Mouse (Mus musculus) limb, embryonic 12.5 days (tissue): ENCODE data around the gene Atp8a2. TPM values are rescaled to one million over a fixed set of nuclear protein-coding genes. Genes with fewer than 3 reads are reported as not detected.

Experiments used
- ATAC-seq: fragments of 200-750 bp; cut with Nextera tagmentation; 2 replicates; pipeline ENCODE4 v1.8.0; 2017; ENCODE audit warnings: low read depth, moderate TSS enrichment; ENCODE audit not compliant: insufficient number of reproducible peaks, insufficient read depth, low FRiP score, low TSS enrichment
- H3K27ac ChIP-seq: fragments of 300-500 bp; sonication (generic); 2 replicates; pipeline ENCODE4 v1.5.1; 2016; ENCODE audit warnings: mild to moderate bottlenecking, moderate library complexity
- H3K27me3 ChIP-seq: fragments of 300-500 bp; sonication (generic); 2 replicates; pipeline ENCODE4 v1.6.1; 2016; ENCODE audit warnings: mild to moderate bottlenecking, moderate library complexity
- H3K36me3 ChIP-seq: fragments of 300-500 bp; sonication (generic); 2 replicates; pipeline ENCODE4 v1.6.1; 2016; ENCODE audit warnings: mild to moderate bottlenecking, moderate library complexity
- H3K4me1 ChIP-seq: fragments of 300-500 bp; sonication (generic); replicated peaks from 2 replicates; pipeline ENCODE4 v1.6.1; 2016
- H3K4me2 ChIP-seq: fragments of 300-500 bp; sonication (generic); 2 replicates; pipeline ENCODE4 v1.6.1; 2016; ENCODE audit warnings: mild to moderate bottlenecking, moderate library complexity
- H3K4me3 ChIP-seq: fragments of 300-500 bp; sonication (generic); replicated peaks from 2 replicates; pipeline ENCODE4 v1.5.1; 2016; ENCODE audit warnings: mild to moderate bottlenecking
- H3K9ac ChIP-seq: fragments of 300-500 bp; sonication (generic); replicated peaks from 2 replicates; pipeline ENCODE4 v1.6.1; 2016; ENCODE audit warnings: mild to moderate bottlenecking, moderate library complexity
- H3K9me3 ChIP-seq: fragments of 300-500 bp; sonication (generic); 2 replicates; pipeline ENCODE4 v1.6.1; 2016; ENCODE audit warnings: mild to moderate bottlenecking, moderate library complexity
- WGBS: fragments of 180-500 bp; shearing (Covaris S2); methylation state at CpG from one replicate; pipeline ENCODE4 v1.1.7; 2016; 5-methylcytosine and 5-hydroxymethylcytosine counted together
- microRNA counts: library from miRNA; unstranded; fragments of <30 nt; microRNA quantifications from one replicate; lab custom pipeline; 2017
- microRNA-seq: library from miRNA; unstranded; fragments of <30 nt; microRNA quantifications from one replicate; pipeline ENCODE4, GENCODE M21; 2017
- polyA plus RNA-seq: library from polyadenylated mRNA; unstranded; fragments of >200 nt; fragmentation: Nextera tagmentation; extraction: Ambion mirVana; gene quantifications from 2 replicates; pipeline ENCODE4 v1.2.1, GENCODE M21; 2016

The Atp8a2 gene
- polyA plus RNA-seq, 1 experiment from 2014 or later: 6.7 TPM

DNA sequence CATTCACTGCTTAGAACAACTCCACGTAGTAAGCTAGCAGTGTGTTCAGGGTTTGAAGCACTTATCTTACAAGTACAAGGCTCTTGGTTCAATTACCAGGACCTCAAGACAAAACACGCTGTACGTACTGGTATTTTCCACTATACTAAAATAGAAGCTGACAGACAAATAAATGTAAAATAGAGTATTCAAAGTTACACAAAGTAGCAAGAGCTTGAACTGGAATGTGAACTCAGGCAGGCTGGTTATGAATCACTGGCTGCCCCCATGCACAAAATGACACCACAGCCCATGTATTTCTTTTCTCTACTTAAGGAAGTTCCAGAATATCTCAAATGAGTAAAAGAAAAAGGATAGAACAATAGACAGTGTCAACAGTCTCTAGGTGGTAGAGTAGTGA is 602.0 kb downstream of the Atp8a2 start:
- Histone ChIP-seq H3K4me3 (no peak overlapping the region), H3K4me2 (no peak overlapping the region), H3K4me1 (peaks cover 9% of the 10 kb centered on the region), H3K27me3 (no peaks in the 10 kb centered on the region), H3K9ac (no peak overlapping the region), H3K36me3 (peaks cover 29% of the 10 kb centered on the region; the same call in 1 of the 2 replicates), H3K9me3 (no peaks in the 10 kb centered on the region), H3K27ac (no peak overlapping the region)
- ATAC-seq: no peak
- WGBS: 94% methylated on average over 3 of the region's 3 CpGs

DNA sequence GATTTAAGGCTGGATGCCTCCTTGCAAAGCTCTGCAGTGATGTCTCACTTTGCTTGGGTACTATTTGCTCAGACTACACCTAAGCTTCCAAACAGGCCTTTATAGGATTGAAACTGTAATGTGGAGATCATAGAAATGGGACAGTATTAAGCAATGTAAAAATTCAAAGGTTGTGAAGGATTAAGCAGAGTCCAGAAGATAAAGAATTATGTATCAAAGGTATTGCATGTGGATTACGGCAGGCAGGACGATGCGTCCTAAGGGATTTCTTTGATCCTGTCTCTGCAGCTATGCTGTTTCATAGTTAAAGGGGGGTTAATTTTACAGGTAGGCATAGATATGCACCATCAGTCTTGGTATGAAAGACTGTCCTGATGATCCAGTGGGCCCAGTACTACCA is 604.4 kb downstream of the Atp8a2 start:
- H3K27ac ChIP-seq: no peak overlapping the region
- H3K27me3 ChIP-seq: no peaks in the 10 kb centered on the region
- H3K4me2 ChIP-seq: no peak overlapping the region
- 95% methylated on average over 3 of the region's 3 CpGs for WGBS
- H3K9me3 ChIP-seq: no peaks in the 10 kb centered on the region
- H3K9ac ChIP-seq: no peak overlapping the region
- no peak for ATAC-seq
- no peak overlapping the region for H3K4me3 ChIP-seq
- H3K36me3 ChIP-seq: peaks cover 51% of the 10 kb centered on the region
- H3K4me1 ChIP-seq: peaks cover 9% of the 10 kb centered on the region

DNA sequence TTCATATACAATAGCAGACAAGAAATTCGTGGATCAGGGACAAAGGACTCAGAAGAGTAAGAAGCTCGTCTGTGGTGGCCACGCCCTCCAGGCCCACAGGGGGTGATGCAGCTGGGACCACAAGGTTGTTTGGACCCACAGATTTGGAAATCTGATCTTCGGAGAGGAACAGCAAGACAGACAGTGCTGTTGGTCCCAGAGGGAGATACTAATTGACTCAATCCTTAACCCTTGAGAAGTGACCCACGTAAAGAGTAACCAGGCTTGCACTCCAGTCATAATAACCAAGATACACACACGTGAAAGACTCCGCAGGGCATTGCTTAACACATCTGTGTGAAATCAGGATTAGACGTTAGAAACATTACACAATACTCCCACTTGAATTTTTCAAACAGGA is 605.1 kb downstream of the Atp8a2 start:
- Histone ChIP-seq H3K9me3 (no peaks in the 10 kb centered on the region), H3K9ac (no peak overlapping the region), H3K36me3 (peaks cover 51% of the 10 kb centered on the region), H3K4me2 (no peak overlapping the region), H3K27me3 (no peaks in the 10 kb centered on the region), H3K27ac (no peak overlapping the region), H3K4me3 (no peak overlapping the region), H3K4me1 (peaks cover 4% of the 10 kb centered on the region)
- ATAC-seq: no peak
- 85% methylated on average over 8 of the region's 8 CpGs for WGBS

DNA sequence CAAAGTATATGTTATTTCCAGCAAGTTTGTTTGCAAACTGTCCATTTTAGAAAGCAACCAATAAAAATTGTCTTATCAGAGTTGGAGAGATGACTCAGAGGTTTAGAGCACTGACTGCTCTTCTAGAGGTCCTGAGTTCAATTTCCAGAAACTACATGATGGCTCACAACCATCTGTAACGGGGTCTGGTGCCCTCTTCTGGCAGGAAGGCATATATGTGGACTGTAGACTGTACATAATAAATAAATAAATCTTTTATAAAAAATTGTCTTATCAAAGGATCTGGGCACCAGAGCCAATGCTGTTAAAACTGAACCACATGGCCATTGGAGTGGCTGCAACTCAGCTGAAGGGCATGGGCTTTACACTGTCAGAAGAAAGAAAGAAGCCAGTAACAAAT is 606.4 kb downstream of the Atp8a2 start:
- Histone ChIP-seq H3K36me3 (peaks cover 64% of the 10 kb centered on the region), H3K27me3 (no peaks in the 10 kb centered on the region), H3K9me3 (no peaks in the 10 kb centered on the region), H3K27ac (no peak overlapping the region), H3K4me1 (no peaks in the 10 kb centered on the region), H3K9ac (no peak overlapping the region), H3K4me2 (no peak overlapping the region), H3K4me3 (no peak overlapping the region)
- ATAC-seq: no peak
- WGBS: 90% methylated on average over 1 of the region's 1 CpGs

MicroRNAs encoded within 50 kb of the gene (microRNA counts, 519-probe panel; counts per million panel counts)
- not detected for microRNA mmu-miR-719 (lab: Ali Mortazavi, UCI)

Small RNAs within 50 kb of the gene (microRNA-seq; reads per million reads assigned to microRNA genes)
- not detected for gene Mir719

Other genes with a start within 250 kb of the Atp8a2 start
- gene Nupl1, start 54.3 kb upstream of the Atp8a2 start, polyA plus RNA-seq: not detected in 2 replicates
- gene Gm49336, start 54.3 kb upstream of the Atp8a2 start, polyA plus RNA-seq: 56.1 and 58.8 TPM in 2 replicates
- gene Mtmr6, start 68.0 kb upstream of the Atp8a2 start, polyA plus RNA-seq: 30.2 and 30.7 TPM in 2 replicates
- 3.9 and 4.6 TPM in 2 replicates for gene Amer2, start 176.1 kb upstream of the Atp8a2 start, polyA plus RNA-seq